Mouse (Mus musculus): ENCODE data around the gene Trim28. TPM values are rescaled to one million over a fixed set of nuclear protein-coding genes. Genes with fewer than 3 reads are reported as not detected.

Gene Trim28
- 119 and 138 TPM in 2 replicates for polyA plus RNA-seq (2012; rRNA removed)
- polyA plus RNA-seq (2014; fragmentation: Nextera tagmentation; extraction: Ambion mirVana), result 93.4 and 111 TPM in 2 replicates

DNA sequence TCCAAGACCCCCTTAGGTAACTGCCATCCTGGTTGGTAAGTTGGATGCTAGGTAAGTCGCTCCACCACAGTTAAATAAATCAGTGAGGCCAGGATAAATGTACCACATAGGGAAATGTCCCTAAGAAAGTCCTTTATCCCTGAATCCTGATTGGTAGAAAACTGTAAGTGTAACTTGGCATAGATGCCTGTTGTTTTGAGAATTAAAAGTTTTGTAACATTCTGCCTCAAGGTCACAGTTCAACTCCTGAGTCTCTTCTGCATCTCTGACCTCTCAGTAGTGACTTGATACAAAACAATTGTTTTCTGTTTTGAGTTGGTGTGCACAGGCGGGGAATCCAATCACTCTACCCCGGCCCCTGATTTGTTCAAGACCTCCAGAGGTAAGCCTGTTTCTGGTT is at the start of gene Trim28:
Gene Trim28 (plus strand): TSS at position 264 of the 400 bp plus-strand sequence.
- TF ChIP-seq CTCF (IDR thresholded peaks at IDR 0.05; ENCODE audit: low read depth), result no peak
- no peak for TF ChIP-seq EP300 (IDR thresholded peaks at IDR 0.05; ENCODE audit: low read depth)
- ATAC-seq (ENCODE audit: insufficient read depth), result no peak
- H3K4me3 ChIP-seq (ENCODE audit: insufficient read depth in 1 of 2, low read depth in 2 of 2, low read length in 2 of 2), result no peak within 1 kb of the TSS

GRCm38 (mm10) chr7:12949872-12950229 is 49.1 kb upstream of the Trim28 start:
- DNase-seq (ENCODE audit: low read depth in 3 of 3, low spot score in 3 of 3) (no peak), ATAC-seq (ENCODE audit: insufficient read depth) (peak; percentile 52)
- Histone ChIP-seq H3K27ac (peak overlapping the region; percentile 79), H3K9me3 (ENCODE audit: control insufficient read depth, low read length) (no peaks in the 10 kb centered on the region), H3K4me3 (ENCODE audit: insufficient read depth in 1 of 2, low read depth in 2 of 2, low read length in 2 of 2) (peak overlapping the region; percentile 78 to 98), H3K9ac (replicated peaks) (peak overlapping the region; percentile 89), H3K4me1 (replicated peaks; ENCODE audit: control insufficient read depth in 2 of 2, insufficient read depth in 2 of 2, low read length in 1 of 2) (peaks cover 16 to 19% of the 10 kb centered on the region in 2 experiments), H3K36me3 (replicated peaks; ENCODE audit: control insufficient read depth, insufficient read depth, low read depth) (no peaks in the 10 kb centered on the region), H3K27me3 (ENCODE audit: control insufficient read depth, insufficient read depth, low read length) (no peaks in the 10 kb centered on the region), H3K4me2 (ENCODE audit: low read depth) (peak overlapping the region; percentile 97)
- under 1% methylated on average over 16 of the region's 16 CpGs for WGBS (ENCODE audit: insufficient replicate concordance)
- TF ChIP-seq CTCF (IDR thresholded peaks at IDR 0.05; ENCODE audit: low read depth) (no peak), EP300 (IDR thresholded peaks at IDR 0.05; ENCODE audit: low read depth) (no peak)

More for the DNA sequence above, at the start of gene Trim28:
- Histone ChIP-seq H3K9me3 (ENCODE audit: control insufficient read depth, low read length) (no peaks in the 10 kb centered on the region), H3K27ac (no peak within 1 kb of the TSS), H3K27me3 (ENCODE audit: control insufficient read depth, insufficient read depth, low read length) (no peaks in the 10 kb centered on the region), H3K9ac (replicated peaks) (no peak within 1 kb of the TSS), H3K4me2 (ENCODE audit: low read depth) (no peak within 1 kb of the TSS), H3K4me1 (replicated peaks; ENCODE audit: control insufficient read depth in 2 of 2, insufficient read depth in 2 of 2, low read length in 1 of 2) (no peaks in the 10 kb centered on the region), H3K36me3 (replicated peaks; ENCODE audit: control insufficient read depth, insufficient read depth, low read depth) (no peaks in the 10 kb centered on the region)
- DNase-seq (ENCODE audit: low read depth in 3 of 3, low spot score in 3 of 3), result no peak
- WGBS (ENCODE audit: insufficient replicate concordance), result 69% methylated on average over 3 of the region's 3 CpGs

DNA sequence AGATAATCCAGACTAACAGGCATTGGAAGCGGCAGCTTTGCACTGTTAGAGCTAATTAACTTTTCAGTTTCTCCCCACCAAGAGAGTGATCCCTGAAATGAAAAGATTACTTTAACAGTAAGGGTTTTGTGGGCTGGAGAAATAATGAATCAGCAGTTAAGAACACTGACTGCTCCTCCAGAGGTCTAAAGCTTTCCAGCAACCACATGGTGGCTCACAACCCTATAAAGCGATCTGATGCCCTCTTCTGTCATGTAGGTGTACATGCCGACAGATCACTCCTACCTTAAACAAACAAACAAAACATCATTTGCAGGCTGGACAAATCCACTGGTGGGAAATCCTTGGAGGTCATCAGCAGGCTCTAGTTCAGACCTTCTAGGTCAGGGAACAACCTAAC is 44.0 kb upstream of the Trim28 start:
- no peaks in the 10 kb centered on the region for H3K36me3 ChIP-seq (replicated peaks; ENCODE audit: control insufficient read depth, insufficient read depth, low read depth)
- H3K9me3 ChIP-seq (ENCODE audit: control insufficient read depth, low read length), result no peaks in the 10 kb centered on the region
- no peak overlapping the region for H3K9ac ChIP-seq (replicated peaks)
- H3K4me2 ChIP-seq (ENCODE audit: low read depth), result no peak overlapping the region
- H3K4me3 ChIP-seq (ENCODE audit: insufficient read depth in 1 of 2, low read depth in 2 of 2, low read length in 2 of 2), result no peak overlapping the region
- TF ChIP-seq CTCF (IDR thresholded peaks at IDR 0.05; ENCODE audit: low read depth), result peak; percentile 53
- TF ChIP-seq EP300 (IDR thresholded peaks at IDR 0.05; ENCODE audit: low read depth), result no peak
- DNase-seq (ENCODE audit: low read depth in 3 of 3, low spot score in 3 of 3), result no peak
- H3K27me3 ChIP-seq (ENCODE audit: control insufficient read depth, insufficient read depth, low read length), result no peaks in the 10 kb centered on the region
- WGBS (ENCODE audit: insufficient replicate concordance), result 11% methylated on average over 3 of the region's 3 CpGs
- peaks cover 8 to 14% of the 10 kb centered on the region in 2 experiments for H3K4me1 ChIP-seq (replicated peaks; ENCODE audit: control insufficient read depth in 2 of 2, insufficient read depth in 2 of 2, low read length in 1 of 2)
- no peak overlapping the region for H3K27ac ChIP-seq
- peak; percentile 57; the same call in 1 of the 2 replicates for ATAC-seq (ENCODE audit: insufficient read depth)

DNA sequence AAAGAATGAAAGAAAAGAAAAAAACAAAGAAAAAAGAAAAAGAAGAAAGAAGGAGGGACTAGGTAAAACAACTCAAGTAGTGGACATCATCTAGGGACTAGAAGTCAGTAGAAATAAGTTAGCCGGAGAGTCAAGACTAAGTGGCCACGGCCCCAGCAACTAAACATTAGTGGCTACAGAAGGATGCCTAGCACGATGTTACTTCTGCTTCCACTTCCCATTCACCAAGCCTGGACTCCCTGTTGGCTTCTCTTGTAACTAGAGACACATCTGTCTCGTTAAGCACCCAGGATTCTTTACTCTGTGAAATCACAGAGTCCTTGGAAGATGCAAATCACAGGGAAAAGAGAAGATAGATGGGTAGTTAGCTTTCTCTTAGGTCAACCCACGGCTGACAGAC is 41.4 kb upstream of the Trim28 start:
- DNase-seq (ENCODE audit: low read depth in 3 of 3, low spot score in 3 of 3) (no peak), ATAC-seq (ENCODE audit: insufficient read depth) (no peak)
- Histone ChIP-seq H3K36me3 (replicated peaks; ENCODE audit: control insufficient read depth, insufficient read depth, low read depth) (no peaks in the 10 kb centered on the region), H3K4me3 (ENCODE audit: insufficient read depth in 1 of 2, low read depth in 2 of 2, low read length in 2 of 2) (no peak overlapping the region), H3K27me3 (ENCODE audit: control insufficient read depth, insufficient read depth, low read length) (no peaks in the 10 kb centered on the region), H3K27ac (no peak overlapping the region), H3K9ac (replicated peaks) (no peak overlapping the region), H3K9me3 (ENCODE audit: control insufficient read depth, low read length) (no peaks in the 10 kb centered on the region), H3K4me2 (ENCODE audit: low read depth) (no peak overlapping the region), H3K4me1 (replicated peaks; ENCODE audit: control insufficient read depth in 2 of 2, insufficient read depth in 2 of 2, low read length in 1 of 2) (peaks cover 0 to 4% of the 10 kb centered on the region in 2 experiments; a peak in 1 of 4 replicates)
- TF ChIP-seq CTCF (IDR thresholded peaks at IDR 0.05; ENCODE audit: low read depth) (no peak), EP300 (IDR thresholded peaks at IDR 0.05; ENCODE audit: low read depth) (no peak)
- WGBS (ENCODE audit: insufficient replicate concordance), result 55% methylated on average over 5 of the region's 5 CpGs

- ATAC-seq (ENCODE audit: insufficient read depth) (no peak), DNase-seq (ENCODE audit: low read depth in 3 of 3, low spot score in 3 of 3) (no peak)
- Histone ChIP-seq H3K36me3 (replicated peaks; ENCODE audit: control insufficient read depth, insufficient read depth, low read depth) (no peaks in the 10 kb centered on the region), H3K9ac (replicated peaks) (no peak overlapping the region), H3K4me3 (ENCODE audit: insufficient read depth in 1 of 2, low read depth in 2 of 2, low read length in 2 of 2) (no peak overlapping the region), H3K27me3 (ENCODE audit: control insufficient read depth, insufficient read depth, low read length) (no peaks in the 10 kb centered on the region), H3K4me1 (replicated peaks; ENCODE audit: control insufficient read depth in 2 of 2, insufficient read depth in 2 of 2, low read length in 1 of 2) (peaks cover 0 to 4% of the 10 kb centered on the region in 2 experiments; a peak in 1 of 4 replicates), H3K9me3 (ENCODE audit: control insufficient read depth, low read length) (no peaks in the 10 kb centered on the region), H3K27ac (no peak overlapping the region), H3K4me2 (ENCODE audit: low read depth) (no peak overlapping the region)
- no peak for TF ChIP-seq CTCF (IDR thresholded peaks at IDR 0.05; ENCODE audit: low read depth)
- no peak for TF ChIP-seq EP300 (IDR thresholded peaks at IDR 0.05; ENCODE audit: low read depth)
- 57% methylated on average over 4 of the region's 4 CpGs for WGBS (ENCODE audit: insufficient replicate concordance)
Measured at GRCm38 (mm10) chr7:12958948-12959347, 40.0 kb upstream of the Trim28 start.

All from liver, embryonic 14.5 days (tissue).